Mouse (Mus musculus) CH12.LX (cell line): ENCODE measurements around the gene Ceacam15. TPM values are rescaled to one million over a fixed set of nuclear protein-coding genes. Genes with fewer than 3 reads are reported as not detected.
A peak's percentile ranks its signal among the peaks of the same experiment; 100 is the strongest.
"Not testable (repeated sequence)": the region's sequence is repeated elsewhere in the genome, so short reads cannot be mapped to it uniquely, and the experiment has no call there.

Experiments
- DNase-seq: peaks from one replicate; pipeline ENCODE4 v3.0.0-alpha.2; 2013; ENCODE audit errors: extremely low read depth
- H3K27ac ChIP-seq: 2 replicates; pipeline ENCODE4 v1.5.1; 2012; ENCODE audit warnings: low read depth, mild to moderate bottlenecking, control low read depth, moderate library complexity; ENCODE audit not compliant: insufficient read depth
- H3K27me3 ChIP-seq: replicated peaks from 2 replicates; pipeline ENCODE3; 2012; ENCODE audit warnings: inconsistent platforms
- H3K36me3 ChIP-seq, 2 experiments: replicated peaks in 1 of 2; 2 replicates each; pipeline versions ENCODE3 to v1.6.1; 2012; ENCODE audit warnings: inconsistent platforms in 1 of 2, low read length in 1 of 2, mild to moderate bottlenecking in 1 of 2, mixed read lengths in 1 of 2, moderate library complexity in 1 of 2; ENCODE audit not compliant: control insufficient read depth in 1 of 2, insufficient read depth in 1 of 2
- H3K4me1 ChIP-seq, 2 experiments: 2 replicates each; pipeline ENCODE4 v1.6.1; 2012; ENCODE audit warnings: inconsistent platforms in 1 of 2, moderate library complexity in 1 of 2; ENCODE audit not compliant: insufficient read depth in 2 of 2, control insufficient read depth in 1 of 2
- H3K4me2 ChIP-seq: 2 replicates; pipeline ENCODE4 v1.6.1; 2012; ENCODE audit warnings: low read depth, mild to moderate bottlenecking, control low read depth; ENCODE audit not compliant: poor library complexity, insufficient read depth, severe bottlenecking
- H3K4me3 ChIP-seq, 3 experiments: fragments of 150-350 bp in 1 of 3; sonication (generic) in 1 of 3; replicated peaks in 1 of 3; 2 replicates each; pipeline versions ENCODE3 to v1.5.1; 2011 to 2012; ENCODE audit warnings: low read depth in 2 of 3, low read length in 2 of 3, mild to moderate bottlenecking in 2 of 3, moderate library complexity in 2 of 3, control low read depth in 1 of 3, improper control_type of control experiment in 1 of 3, inconsistent platforms in 1 of 3, mixed read lengths in 1 of 3; ENCODE audit not compliant: poor library complexity in 1 of 3
- H3K79me2 ChIP-seq: replicated peaks from 2 replicates; pipeline ENCODE4 v1.6.1; 2012; ENCODE audit warnings: mild to moderate bottlenecking, moderate library complexity; ENCODE audit not compliant: control insufficient read depth, poor library complexity, insufficient read depth, severe bottlenecking; ENCODE audit errors: extremely low read depth
- H3K9ac ChIP-seq: 2 replicates; pipeline ENCODE4 v1.6.1; 2012; ENCODE audit warnings: low read depth, mild to moderate bottlenecking, control low read depth, moderate library complexity; ENCODE audit not compliant: insufficient read depth
- H3K9me3 ChIP-seq: replicated peaks from 2 replicates; pipeline ENCODE3; 2012; ENCODE audit warnings: low read length, inconsistent platforms, mixed read lengths
- BHLHE40 ChIP-seq: IDR thresholded peaks from 2 replicates; pipeline ENCODE4 v1.6.1; 2011; ENCODE audit warnings: mild to moderate bottlenecking, low read depth, low read length, improper control_type of control experiment
- CHD1 ChIP-seq: IDR thresholded peaks from 2 replicates; pipeline ENCODE4 v1.6.1; 2012; ENCODE audit warnings: low read depth, low read length, improper control_type of control experiment, inconsistent platforms
- CTCF ChIP-seq, 2 experiments: IDR thresholded peaks in 1 of 2; conservative IDR thresholded peaks in 1 of 2; 2 replicates each; pipeline ENCODE4 v1.5.1; 2011 to 2012; ENCODE audit warnings: low read depth in 2 of 2, low read length in 2 of 2, improper control_type of control experiment in 1 of 2, inconsistent platforms in 1 of 2, mild to moderate bottlenecking in 1 of 2, moderate library complexity in 1 of 2
- JUN ChIP-seq: IDR thresholded peaks from 2 replicates; pipeline ENCODE4 v1.6.1; 2011; ENCODE audit warnings: low read depth, mild to moderate bottlenecking, low read length, improper control_type of control experiment, moderate library complexity; ENCODE audit not compliant: insufficient read depth
- MAFK ChIP-seq: IDR thresholded peaks from 2 replicates; pipeline ENCODE4 v1.6.1; 2011; ENCODE audit warnings: low read length, improper control_type of control experiment; ENCODE audit not compliant: insufficient replicate concordance
- MEF2A ChIP-seq: IDR thresholded peaks from 2 replicates; pipeline ENCODE4 v1.6.1; 2014; ENCODE audit warnings: low read depth, mild to moderate bottlenecking, inconsistent platforms, low read length, improper control_type of control experiment, borderline replicate concordance
- RAD21 ChIP-seq: IDR thresholded peaks from 2 replicates; pipeline ENCODE4 v1.6.1; 2011; ENCODE audit warnings: low read depth, mild to moderate bottlenecking, low read length, improper control_type of control experiment, moderate library complexity
- SIN3A ChIP-seq: IDR thresholded peaks from 2 replicates; pipeline ENCODE4 v1.6.1; 2012; ENCODE audit warnings: low read length, improper control_type of control experiment, inconsistent platforms
- SMC3 ChIP-seq: IDR thresholded peaks from 2 replicates; pipeline ENCODE4 v1.6.1; 2011; ENCODE audit warnings: low read depth, low read length, improper control_type of control experiment
- ZC3H11A ChIP-seq: IDR thresholded peaks from 2 replicates; pipeline ENCODE4 v1.6.1; 2012; ENCODE audit warnings: low read depth, mild to moderate bottlenecking, inconsistent platforms, low read length, improper control_type of control experiment
- dilution Hi-C: fragments of 300-500 bp; cut with MboI; formaldehyde crosslinking; loops from 2 replicates; pipeline ENCODE4 v1.14.3; 2020; ENCODE audit warnings: low sequenced_read_pairs; ENCODE audit not compliant: extremely low pct_unique_long_range_greater_than_20kb, extremely low pct_ligation_motif_present
- in situ Hi-C: fragments of 300-500 bp; cut with MboI; formaldehyde crosslinking; loops from 3 replicates; pipeline ENCODE4 v1.14.3; 2019; ENCODE audit warnings: low sequenced_read_pairs, low pct_ligation_motif_present, low pct_unique_long_range_greater_than_20kb, mixed read lengths
- polyA plus RNA-seq: library from polyadenylated mRNA; unstranded; fragments of >175 nt; gene quantifications from 2 replicates; pipeline ENCODE4 v1.2.1, GENCODE M21; 2012; ENCODE audit warnings: low read depth; ENCODE audit not compliant: insufficient read length
- total RNA-seq, 2 experiments: library from RNA; depleted of rRNA; stranded (reverse); fragments of 300-350 nt in 1 of 2; fragments of >200 nt in 1 of 2; gene quantifications; 2 replicates each; pipeline ENCODE4 v1.2.3; 2012 to 2014

Gene Ceacam15
- total and polyA plus RNA-seq, 3 experiments, result not detected

DNA sequence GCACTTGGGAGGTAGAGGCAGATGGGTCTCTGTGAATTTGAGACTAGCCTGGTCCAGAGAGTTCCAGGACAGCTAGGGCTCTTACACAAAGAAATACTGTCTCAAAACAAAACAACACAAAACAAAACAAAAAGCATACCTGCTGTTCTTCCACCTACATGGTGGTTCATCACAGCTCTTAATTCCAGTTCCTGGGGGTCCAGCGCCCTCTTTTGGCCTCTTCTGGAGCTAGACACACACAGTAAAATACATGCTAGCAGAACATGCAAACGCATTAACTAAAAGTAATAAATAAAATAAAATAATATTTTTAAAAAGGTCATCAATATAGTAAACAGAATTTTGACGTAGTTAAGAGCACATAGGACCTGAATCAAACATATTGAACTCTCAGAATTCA is 19.5 kb upstream of the Ceacam15 start:
- Histone ChIP-seq H3K36me3 (no peaks in the 10 kb centered on the region), H3K27ac (no peak overlapping the region), H3K9me3 (peaks cover 7% of the 10 kb centered on the region), H3K9ac (no peak overlapping the region), H3K4me1 (no peaks in the 10 kb centered on the region), H3K4me2 (no peak overlapping the region), H3K79me2 (no peaks in the 10 kb centered on the region), H3K27me3 (no peaks in the 10 kb centered on the region), H3K4me3 (no peak overlapping the region)
- peak; percentile 45 for DNase-seq
- dilution Hi-C loops (no loop called here), in situ Hi-C loops (no loop called here)
- peak; percentile 46 for TF ChIP-seq ZC3H11A
- no peak for TF ChIP-seq MEF2A
- TF ChIP-seq RAD21, result peak; percentile 76
- TF ChIP-seq CTCF (conservative IDR thresholded peaks at IDR 0.05 in 1 of 2, IDR thresholded peaks at IDR 0.05 in 1 of 2; ENCODE audit: low read depth in 2 of 2, low read length in 2 of 2), result peak in 1 of 2 experiments; percentile 80; a peak in 2 of 4 replicates
- peak; percentile 77 for TF ChIP-seq SMC3
- TF ChIP-seq, all 38 proteins: peak for 4

DNA sequence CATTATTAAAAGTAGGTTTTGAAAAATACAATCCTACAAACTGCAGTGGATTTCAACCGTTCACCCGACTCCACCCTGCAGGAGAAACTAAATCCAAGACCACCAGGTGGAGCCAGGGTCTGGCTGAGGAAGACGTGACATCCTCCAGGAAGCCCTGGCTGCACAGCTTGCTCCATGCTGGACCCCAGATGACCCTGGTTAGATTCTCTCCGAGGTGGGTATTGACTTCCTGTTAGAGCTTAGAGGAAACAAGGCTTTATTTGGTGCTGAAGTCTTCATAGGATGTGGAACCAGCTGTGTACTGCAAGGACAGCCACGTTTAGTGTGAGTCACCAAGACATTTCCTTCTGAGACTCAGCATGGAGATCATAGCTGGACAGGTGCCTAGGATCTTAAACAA is 13.7 kb upstream of the Ceacam15 start:
- Histone ChIP-seq H3K27me3 (no peaks in the 10 kb centered on the region), H3K4me1 (no peaks in the 10 kb centered on the region), H3K27ac (no peak overlapping the region), H3K79me2 (no peaks in the 10 kb centered on the region), H3K4me3 (no peak overlapping the region), H3K9ac (no peak overlapping the region), H3K36me3 (no peaks in the 10 kb centered on the region), H3K9me3 (peaks cover 21% of the 10 kb centered on the region), H3K4me2 (no peak overlapping the region)
- DNase-seq, result no peak
- TF ChIP-seq JUN, result no peak
- TF ChIP-seq CHD1, result no peak
- no peak for TF ChIP-seq MAFK
- TF ChIP-seq BHLHE40, result no peak
- no peak for TF ChIP-seq SIN3A
- dilution Hi-C loops (no loop called here), in situ Hi-C loops (no loop called here)

DNA sequence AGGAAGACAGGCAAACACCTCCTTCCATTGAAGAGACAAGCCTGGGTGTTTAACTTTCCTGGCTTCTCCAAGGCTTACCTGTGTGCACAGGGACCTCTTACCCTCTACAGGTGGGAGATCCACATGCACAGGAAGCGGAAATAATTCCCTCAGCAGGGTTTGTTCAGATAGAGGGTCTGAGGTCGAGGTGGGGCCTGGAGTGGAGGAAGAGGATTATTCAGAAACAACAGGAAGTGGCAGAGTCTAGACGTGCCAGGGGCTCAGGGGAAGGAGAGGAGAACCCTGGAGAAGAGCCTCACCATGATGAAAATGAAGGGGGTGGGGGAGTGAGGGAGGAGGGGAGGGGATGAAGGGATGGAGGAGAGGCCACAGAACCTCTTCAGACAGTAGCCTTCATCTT is 4.7 kb upstream of the Ceacam15 start:
- H3K36me3 ChIP-seq, DNase-seq, H3K4me3 ChIP-seq, H3K4me1 ChIP-seq, H3K79me2 ChIP-seq, H3K27ac ChIP-seq, H3K27me3 ChIP-seq, in situ Hi-C loops, H3K4me2 ChIP-seq, dilution Hi-C loops, H3K9ac ChIP-seq, H3K9me3 ChIP-seq: not testable (repeated sequence)

DNA sequence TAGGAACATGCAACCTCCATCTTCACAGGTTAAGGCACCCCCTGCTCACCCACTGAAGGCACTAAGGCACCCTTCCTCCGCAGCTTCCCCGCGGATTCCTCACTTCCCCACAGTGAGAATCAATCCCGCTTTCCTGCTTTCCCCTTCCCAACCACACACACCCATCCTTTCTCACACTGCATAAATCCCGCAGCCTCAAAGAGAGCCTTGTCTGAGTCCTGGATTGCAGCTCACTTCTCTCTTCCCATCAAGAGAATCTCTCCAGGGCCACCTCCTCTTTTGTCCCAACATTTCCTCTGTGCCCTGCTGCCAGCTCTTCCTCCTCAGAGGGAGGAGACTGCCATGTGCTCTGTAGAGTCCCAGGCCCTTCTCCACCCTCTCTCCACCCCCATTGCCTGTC is 806 bp downstream of the Ceacam15 start:
- H3K4me3 ChIP-seq, in situ Hi-C loops, dilution Hi-C loops, H3K4me1 ChIP-seq, H3K9me3 ChIP-seq, H3K27ac ChIP-seq, DNase-seq, H3K36me3 ChIP-seq, H3K4me2 ChIP-seq, H3K79me2 ChIP-seq, H3K9ac ChIP-seq: not testable (repeated sequence)
- H3K27me3 ChIP-seq, result peaks cover 24% of the 10 kb centered on the region
